25 mouse cellular contexts compared by ENCODE assay signal in genomic region chr17:78481682-78482081, GRCm38 (mm10).
"Had no signal": no experiment of that assay in that cellular context is flagged by ENCODE, and none has a peak within 500 bp of the region (broad histone marks: within the 10 kb centered on the region; RNA-seq: fewer than 3 reads in every experiment).

No protein-coding gene starts in this region.

- H3K27me3 ChIP-seq: kidney, embryonic 15.5 days; limb, embryonic 12.5 days; limb, embryonic 15.5 days; lung, embryonic 15.5 days; midbrain, embryonic 12.5 days; midbrain, embryonic 15.5 days; neural tube, embryonic 12.5 days; neural tube, embryonic 15.5 days had no signal

- H3K4me3 ChIP-seq: kidney, embryonic 15.5 days; left cerebral cortex, adult 2 months; limb, embryonic 12.5 days; limb, embryonic 15.5 days; lung, embryonic 15.5 days; midbrain, embryonic 12.5 days; midbrain, embryonic 15.5 days; neural tube, embryonic 12.5 days; neural tube, embryonic 15.5 days had no signal

- H3K4me2 ChIP-seq: kidney, embryonic 15.5 days; limb, embryonic 12.5 days; limb, embryonic 15.5 days; liver, embryonic 11.5 days; lung, embryonic 15.5 days; midbrain, embryonic 12.5 days; midbrain, embryonic 15.5 days; neural tube, embryonic 12.5 days; neural tube, embryonic 15.5 days had no signal

- DNase-seq: kidney, adult 18-20 months; kidney, postnatal 25 days; layer of hippocampus, postnatal 36 days; left cerebral cortex, postnatal 4 days; liver, postnatal 0 days; lung, postnatal 10 days; lung, postnatal 4 days; right cerebral cortex, adult 18-20 months; right cerebral cortex, postnatal 14 days; right cerebral cortex, postnatal 4 days; thymus, adult 2 months; thymus, postnatal 14 days; thymus, postnatal 4 days had no signal

- H3K36me3 ChIP-seq: kidney, embryonic 15.5 days; limb, embryonic 12.5 days; limb, embryonic 15.5 days; lung, embryonic 15.5 days; midbrain, embryonic 12.5 days; midbrain, embryonic 15.5 days; neural tube, embryonic 12.5 days; neural tube, embryonic 15.5 days had no signal

- H3K9me3 ChIP-seq: kidney, embryonic 15.5 days; limb, embryonic 12.5 days; limb, embryonic 15.5 days; lung, embryonic 15.5 days; midbrain, embryonic 15.5 days; neural tube, embryonic 12.5 days; neural tube, embryonic 15.5 days had no signal

- H3K27ac ChIP-seq: kidney, embryonic 15.5 days; left cerebral cortex, adult 2 months; limb, embryonic 12.5 days; limb, embryonic 15.5 days; liver, embryonic 14.5 days; lung, embryonic 15.5 days; midbrain, embryonic 12.5 days; midbrain, embryonic 15.5 days; neural tube, embryonic 12.5 days; neural tube, embryonic 15.5 days; stomach, postnatal 0 days had no signal

- H3K4me1 ChIP-seq: kidney, embryonic 15.5 days; limb, embryonic 12.5 days; limb, embryonic 15.5 days; lung, embryonic 15.5 days; midbrain, embryonic 12.5 days; midbrain, embryonic 15.5 days; neural tube, embryonic 12.5 days; neural tube, embryonic 15.5 days had no signal

- H3K9ac ChIP-seq: kidney, embryonic 15.5 days; limb, embryonic 12.5 days; limb, embryonic 15.5 days; liver, embryonic 14.5 days; liver, postnatal 0 days; lung, embryonic 15.5 days; midbrain, embryonic 12.5 days; midbrain, embryonic 15.5 days; neural tube, embryonic 12.5 days; neural tube, embryonic 15.5 days had no signal

- ATAC-seq: liver, postnatal 0 days; midbrain, embryonic 15.5 days had no signal
